Comparison of ENCODE assay signal across 9 mouse cellular contexts in genomic region chr5:119214937-119215336, GRCm38 (mm10).
DNase-seq lines count a peak whose midpoint lies in the region; ATAC-seq and TF ChIP-seq lines count a peak whose summit lies in the region.
"Had no signal": no experiment of that assay in that cellular context is flagged by ENCODE, and none has a peak within 500 bp of the region (broad histone marks: within the 10 kb centered on the region; RNA-seq: fewer than 3 reads in every experiment).

No protein-coding gene starts in this region.

- no peak for TF ChIP-seq POLR2A in kidney, adult 2 months (IDR thresholded peaks at IDR 0.05; ENCODE audit: low read depth, low read length)

- H3K27me3 ChIP-seq in kidney, adult 2 months (replicated peaks; ENCODE audit: control insufficient read depth, insufficient read depth, low read length), result no peaks in the 10 kb centered on the region
- no peaks in the 10 kb centered on the region for H3K27me3 ChIP-seq in midbrain, postnatal 0 days (ENCODE audit: insufficient read depth, low read length)
- H3K27me3 ChIP-seq in midbrain, embryonic 15.5 days (replicated peaks), result no peaks in the 10 kb centered on the region
- H3K27me3 ChIP-seq in stomach, postnatal 0 days (ENCODE audit: control insufficient read depth, insufficient read depth, low read length), result no peaks in the 10 kb centered on the region
- H3K27me3 ChIP-seq: heart, embryonic 12.5 days had no signal

- no peak overlapping the region for H3K9ac ChIP-seq in midbrain, postnatal 0 days (replicated peaks; ENCODE audit: low read length, poor library complexity, severe bottlenecking)
- no peak overlapping the region for H3K9ac ChIP-seq in midbrain, embryonic 15.5 days
- no peak overlapping the region for H3K9ac ChIP-seq in stomach, postnatal 0 days (ENCODE audit: low read length)
- H3K9ac ChIP-seq: heart, embryonic 12.5 days had no signal

- H3K27ac ChIP-seq in kidney, adult 2 months (ENCODE audit: insufficient read depth, low read depth, low read length), result no peak overlapping the region
- H3K27ac ChIP-seq in midbrain, postnatal 0 days (ENCODE audit: low read depth, low read length), result no peak overlapping the region
- H3K27ac ChIP-seq in midbrain, embryonic 15.5 days, result no peak overlapping the region
- H3K27ac ChIP-seq in stomach, postnatal 0 days (replicated peaks), result no peak overlapping the region

- DNase-seq in kidney, adult 2 months, result no peak
- no peak for DNase-seq in kidney, adult 8-10 months
- no peak for DNase-seq in midbrain, postnatal 0 days (ENCODE audit: low spot score)
- DNase-seq in WW6 (ENCODE audit: low read depth, low spot score), result peak; percentile 36
- DNase-seq in stomach, postnatal 0 days (ENCODE audit: low spot score), result no peak
- DNase-seq: lung, adult 18-20 months had no signal

- no peaks in the 10 kb centered on the region; the same call in 1 of the 2 replicates for H3K9me3 ChIP-seq in midbrain, postnatal 0 days (ENCODE audit: low read length)
- H3K9me3 ChIP-seq in midbrain, embryonic 15.5 days, result no peaks in the 10 kb centered on the region
- no peaks in the 10 kb centered on the region for H3K9me3 ChIP-seq in stomach, postnatal 0 days (ENCODE audit: control insufficient read depth, low read length)

- no peak for TF ChIP-seq EP300 in stomach, postnatal 0 days (optimal IDR thresholded peaks at IDR 0.05)

- 92% methylated on average over 9 of the region's 9 CpGs for WGBS in kidney, adult 2 months
- 90% methylated on average over 9 of the region's 9 CpGs for WGBS in midbrain, postnatal 0 days
- 93% methylated on average over 9 of the region's 9 CpGs for WGBS in midbrain, embryonic 15.5 days
- 88% methylated on average over 9 of the region's 9 CpGs for WGBS in stomach, postnatal 0 days

- ATAC-seq in midbrain, postnatal 0 days (ENCODE audit: low FRiP score), result no peak
- no peak for ATAC-seq in midbrain, embryonic 15.5 days (replicated peaks)
- no peak for ATAC-seq in stomach, postnatal 0 days (ENCODE audit: low FRiP score, low TSS enrichment)
- ATAC-seq in megakaryocyte progenitor cell, adult 5-6 weeks (replicated peaks; ENCODE audit: poor library complexity), result no peak

- H3K4me2 ChIP-seq in midbrain, postnatal 0 days (ENCODE audit: low read depth, low read length, poor library complexity, severe bottlenecking), result no peak overlapping the region
- no peak overlapping the region for H3K4me2 ChIP-seq in midbrain, embryonic 15.5 days
- H3K4me2 ChIP-seq in stomach, postnatal 0 days (replicated peaks; ENCODE audit: low read depth), result no peak overlapping the region
- H3K4me2 ChIP-seq: heart, embryonic 12.5 days had no signal

- H3K4me1 ChIP-seq in kidney, adult 2 months (ENCODE audit: control insufficient read depth, insufficient read depth, low read length), result no peaks in the 10 kb centered on the region
- no peaks in the 10 kb centered on the region for H3K4me1 ChIP-seq in midbrain, postnatal 0 days (ENCODE audit: insufficient read depth, low read length)
- no peaks in the 10 kb centered on the region for H3K4me1 ChIP-seq in midbrain, embryonic 15.5 days
- no peaks in the 10 kb centered on the region for H3K4me1 ChIP-seq in stomach, postnatal 0 days (replicated peaks; ENCODE audit: control insufficient read depth, insufficient read depth)

- no peaks in the 10 kb centered on the region for H3K36me3 ChIP-seq in kidney, adult 2 months (ENCODE audit: control insufficient read depth, insufficient read depth, low read length)
- H3K36me3 ChIP-seq in midbrain, postnatal 0 days (ENCODE audit: insufficient read depth, low read length), result no peaks in the 10 kb centered on the region
- no peaks in the 10 kb centered on the region for H3K36me3 ChIP-seq in midbrain, embryonic 15.5 days (replicated peaks)
- H3K36me3 ChIP-seq in stomach, postnatal 0 days (ENCODE audit: control insufficient read depth, insufficient read depth, low read length), result no peaks in the 10 kb centered on the region
- H3K36me3 ChIP-seq: heart, embryonic 12.5 days had no signal

- TF ChIP-seq CTCF in kidney, adult 2 months (conservative IDR thresholded peaks at IDR 0.05; ENCODE audit: insufficient read depth, insufficient read length, low read depth, low read length), result peak; percentile 31; the same call in 1 of the 2 replicates
- peak; percentile 64 for TF ChIP-seq CTCF in midbrain, postnatal 0 days (IDR thresholded peaks at IDR 0.05)
- peak; percentile 62 for TF ChIP-seq CTCF in stomach, postnatal 0 days (IDR thresholded peaks at IDR 0.05; ENCODE audit: low read depth)

- H3K4me3 ChIP-seq in kidney, adult 2 months (ENCODE audit: insufficient read depth, low read depth, low read length), result no peak overlapping the region
- H3K4me3 ChIP-seq in midbrain, postnatal 0 days (ENCODE audit: low read depth, low read length), result no peak overlapping the region
- no peak overlapping the region for H3K4me3 ChIP-seq in midbrain, embryonic 15.5 days
- H3K4me3 ChIP-seq in stomach, postnatal 0 days (ENCODE audit: low read depth, low read length), result no peak overlapping the region
- H3K4me3 ChIP-seq: heart, embryonic 12.5 days had no signal
